Mouse (Mus musculus): Measurements from ENCODE around the gene Calhm4.

DNA sequence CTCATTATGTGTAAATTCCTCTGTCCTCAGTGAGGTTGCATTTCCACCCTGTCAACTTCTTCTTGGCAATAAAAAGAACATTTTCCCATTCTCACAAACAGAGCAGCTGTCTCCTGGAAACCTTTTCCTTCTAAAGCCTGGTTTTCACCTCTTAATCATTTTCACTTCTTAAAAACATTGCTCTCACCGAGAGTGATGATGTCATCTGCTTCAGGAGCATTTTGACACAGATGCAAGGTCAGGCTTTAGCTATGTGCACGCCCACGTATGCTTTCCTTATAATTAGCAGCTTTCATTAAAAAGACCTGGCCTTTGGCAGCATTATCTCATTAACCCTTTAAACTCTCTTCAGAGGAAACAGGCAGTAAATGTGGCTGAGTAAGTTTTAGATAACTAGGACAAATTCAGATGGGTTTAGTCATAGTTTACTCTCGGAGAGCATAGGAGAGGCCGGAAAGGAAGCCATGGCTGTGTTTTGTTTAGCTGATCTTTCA is 26.9 kb upstream of the Calhm4 start:
- TF ChIP-seq CTCF (conservative IDR thresholded peaks at IDR 0.05; ENCODE audit: insufficient read depth, insufficient read length, low read depth, low read length) (no peak), POLR2A (IDR thresholded peaks at IDR 0.05; ENCODE audit: low read depth, low read length) (no peak)
